Mouse (Mus musculus): Measurements from ENCODE around the gene Kalrn.
A peak's percentile ranks its signal among the peaks of the same experiment; 100 is the strongest.

The Kalrn gene

GRCm38 (mm10) chr16:34302063-34302462 is 271.3 kb downstream of the Kalrn start:
- DNase-seq = no peak

DNA sequence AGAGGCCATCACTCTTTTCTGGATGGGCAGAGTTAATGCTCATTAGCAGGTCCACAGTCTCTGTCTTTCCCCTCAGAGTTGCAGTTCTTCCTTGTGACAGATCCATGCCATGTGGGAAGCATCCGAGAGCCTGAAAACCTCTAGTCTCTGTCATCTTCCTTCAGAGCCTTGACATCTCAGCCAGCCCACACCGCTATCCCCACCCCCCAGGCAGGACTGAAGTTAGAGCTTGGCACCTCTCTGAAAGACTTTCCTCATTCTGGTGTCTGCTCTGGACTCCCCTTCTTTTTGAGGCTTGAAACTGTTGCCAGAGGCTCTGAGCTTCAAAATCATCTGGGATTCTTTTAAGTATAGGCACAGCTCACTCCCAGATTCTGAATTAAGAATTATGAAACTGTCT is 274.1 kb downstream of the Kalrn start:
- no peak for DNase-seq

- DNase-seq = no peak
Observed at GRCm38 (mm10) chr16:34297911-34298682, 275.2 kb downstream of the Kalrn start.

- DNase-seq = peak; percentile 29
Observed at GRCm38 (mm10) chr16:34294568-34294967, 278.8 kb downstream of the Kalrn start.

GRCm38 (mm10) chr16:34293675-34294074 is 279.7 kb downstream of the Kalrn start:
- no peak for DNase-seq

GRCm38 (mm10) chr16:34289583-34289982 is 283.7 kb downstream of the Kalrn start:
- peak; percentile 13 for DNase-seq

DNA sequence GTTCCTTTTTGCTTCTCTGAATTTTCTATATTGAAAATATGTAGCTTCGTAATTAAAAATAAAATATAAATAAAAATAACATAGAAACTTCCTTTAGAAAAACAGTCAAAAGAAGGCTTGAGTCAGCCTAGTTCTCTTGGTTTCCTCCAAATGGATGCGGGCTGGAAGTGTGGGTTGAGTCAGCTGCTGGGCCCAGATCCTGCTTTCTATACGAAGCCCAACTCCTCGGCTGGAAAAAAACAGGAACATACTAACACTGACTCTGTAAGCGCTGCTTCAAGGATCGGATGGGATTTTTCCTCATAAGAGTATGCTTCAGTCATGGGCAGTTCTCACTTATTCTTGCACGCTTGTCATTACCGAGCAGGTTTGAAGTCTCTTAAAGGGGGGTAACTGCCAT is 291.3 kb downstream of the Kalrn start:
- DNase-seq = no peak

DNA sequence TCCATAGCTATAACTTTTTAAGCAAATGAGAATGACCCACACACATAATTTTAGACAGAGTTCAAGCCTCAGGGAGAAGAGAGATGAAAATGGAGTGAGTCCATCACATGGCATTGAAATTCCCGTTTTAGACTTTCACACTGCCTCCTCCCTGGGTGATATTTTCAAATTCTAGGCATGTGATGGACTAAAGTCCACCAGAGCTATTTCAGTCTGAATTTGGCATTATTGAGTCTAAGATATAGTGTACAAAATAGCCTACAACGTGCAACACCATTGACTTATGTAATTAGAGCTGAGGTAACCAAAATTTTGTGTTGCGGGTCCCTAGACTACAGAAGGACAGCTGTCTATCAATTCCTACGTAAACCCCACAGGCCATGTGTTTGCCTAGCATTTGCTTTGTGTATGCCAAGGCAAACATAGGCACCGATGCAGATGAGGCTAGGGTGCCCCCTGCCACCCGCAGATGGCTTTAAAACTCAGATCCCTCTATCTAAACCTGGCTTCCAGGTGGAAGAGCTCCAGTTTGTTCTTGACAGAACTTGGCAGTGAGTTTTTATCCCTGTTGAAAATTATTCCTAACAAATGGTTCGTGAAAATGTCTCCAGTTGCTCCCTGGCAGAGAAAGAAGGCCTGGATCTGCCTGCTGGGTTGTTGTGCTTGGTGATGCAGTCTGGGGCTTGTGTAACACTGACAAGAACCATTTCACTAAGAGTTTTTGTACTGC is 293.5 kb downstream of the Kalrn start:
- DNase-seq = no peak

DNA sequence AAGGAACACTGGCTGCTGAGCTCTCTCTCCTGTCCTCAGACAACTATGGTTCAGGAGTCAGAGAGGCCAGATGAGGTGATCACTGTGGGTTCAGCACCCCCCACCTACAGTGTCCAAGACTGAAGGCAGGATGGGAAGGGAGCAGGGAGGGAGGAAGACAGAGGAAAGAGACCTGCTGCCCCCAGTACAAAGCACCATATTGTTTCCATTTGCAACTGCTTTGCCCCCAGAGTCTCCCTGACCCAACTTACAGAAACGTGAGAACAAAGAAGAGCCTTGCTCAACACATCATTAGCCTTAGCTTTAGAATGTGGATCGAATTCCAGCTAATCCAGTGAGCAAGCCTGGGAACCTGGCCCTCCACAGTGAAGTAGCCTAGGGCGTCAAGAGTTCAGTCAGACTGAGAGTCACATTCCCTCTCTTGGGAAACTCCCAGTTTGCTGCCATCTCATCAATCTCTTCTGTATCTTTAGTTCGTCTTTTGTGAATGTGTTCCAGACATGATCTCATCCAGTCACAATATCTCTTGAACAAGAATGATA is 295.0 kb downstream of the Kalrn start:
- DNase-seq = no peak

DNA sequence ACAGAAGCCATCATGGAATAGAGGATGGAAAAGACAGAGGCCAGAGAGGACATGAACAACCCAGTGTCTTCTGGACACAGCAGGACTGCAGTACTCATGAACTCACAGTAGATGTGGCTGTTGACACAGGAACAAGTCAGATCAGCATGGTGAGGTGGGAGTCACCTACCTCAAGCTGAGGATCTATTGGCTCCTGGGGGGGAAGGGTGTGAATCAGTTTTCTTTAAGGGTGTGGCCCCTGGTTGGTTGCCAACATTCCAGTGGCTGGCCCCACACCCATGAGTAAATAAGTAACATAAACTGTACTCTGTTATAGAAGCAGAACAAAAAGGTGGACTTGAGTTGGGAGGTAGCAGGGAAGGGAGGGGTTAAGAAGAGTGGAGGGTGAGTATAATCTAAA is 298.7 kb downstream of the Kalrn start:
- DNase-seq = no peak

GRCm38 (mm10) chr16:34271476-34271875 is 301.9 kb downstream of the Kalrn start:
- no peak for DNase-seq

DNA sequence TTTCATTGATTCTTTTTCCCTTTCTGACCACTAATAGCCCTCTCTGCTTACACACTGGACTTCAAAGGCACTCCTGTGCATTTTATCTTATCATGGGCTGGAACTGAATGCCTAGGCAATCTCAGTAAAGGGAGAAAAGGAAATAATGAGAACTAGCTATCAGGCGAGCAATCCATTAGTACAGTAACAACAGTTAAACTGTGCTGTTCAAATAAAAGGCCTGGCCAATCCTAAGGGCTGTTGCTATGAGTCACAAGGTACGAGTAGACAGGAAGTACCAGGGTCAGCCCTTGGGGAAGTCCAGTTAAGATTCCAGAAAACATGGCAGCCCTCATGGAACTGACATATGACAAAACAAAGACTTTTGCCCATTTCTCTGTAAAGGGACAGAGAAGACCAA is 302.7 kb downstream of the Kalrn start:
- no peak for DNase-seq

DNA sequence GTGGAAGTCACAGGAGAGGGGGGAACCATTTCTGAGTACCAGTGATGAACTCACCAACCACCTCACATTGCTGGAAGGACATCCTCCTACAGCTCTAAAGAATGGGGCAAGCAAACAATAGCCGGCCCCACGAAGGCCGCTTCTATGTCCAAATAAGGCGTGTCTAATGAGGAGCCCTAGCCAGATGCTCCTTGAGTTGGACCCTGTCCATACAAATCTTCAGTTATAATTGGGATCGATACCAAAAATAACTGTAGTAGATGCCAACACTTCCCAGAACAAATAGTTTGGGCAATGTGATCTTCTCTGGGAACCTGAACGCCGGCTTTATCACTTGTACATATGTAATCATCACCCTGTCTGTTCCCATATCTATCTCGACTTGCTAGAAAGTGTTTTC is 303.7 kb downstream of the Kalrn start:
- DNase-seq = no peak

- DNase-seq = no peak
Observed at GRCm38 (mm10) chr16:34267751-34268150, 305.6 kb downstream of the Kalrn start.

- no peak for DNase-seq
Observed at GRCm38 (mm10) chr16:34264671-34265070, 308.7 kb downstream of the Kalrn start.

- DNase-seq = peak; percentile 29
Observed at GRCm38 (mm10) chr16:34262731-34263460, 310.4 kb downstream of the Kalrn start.

DNA sequence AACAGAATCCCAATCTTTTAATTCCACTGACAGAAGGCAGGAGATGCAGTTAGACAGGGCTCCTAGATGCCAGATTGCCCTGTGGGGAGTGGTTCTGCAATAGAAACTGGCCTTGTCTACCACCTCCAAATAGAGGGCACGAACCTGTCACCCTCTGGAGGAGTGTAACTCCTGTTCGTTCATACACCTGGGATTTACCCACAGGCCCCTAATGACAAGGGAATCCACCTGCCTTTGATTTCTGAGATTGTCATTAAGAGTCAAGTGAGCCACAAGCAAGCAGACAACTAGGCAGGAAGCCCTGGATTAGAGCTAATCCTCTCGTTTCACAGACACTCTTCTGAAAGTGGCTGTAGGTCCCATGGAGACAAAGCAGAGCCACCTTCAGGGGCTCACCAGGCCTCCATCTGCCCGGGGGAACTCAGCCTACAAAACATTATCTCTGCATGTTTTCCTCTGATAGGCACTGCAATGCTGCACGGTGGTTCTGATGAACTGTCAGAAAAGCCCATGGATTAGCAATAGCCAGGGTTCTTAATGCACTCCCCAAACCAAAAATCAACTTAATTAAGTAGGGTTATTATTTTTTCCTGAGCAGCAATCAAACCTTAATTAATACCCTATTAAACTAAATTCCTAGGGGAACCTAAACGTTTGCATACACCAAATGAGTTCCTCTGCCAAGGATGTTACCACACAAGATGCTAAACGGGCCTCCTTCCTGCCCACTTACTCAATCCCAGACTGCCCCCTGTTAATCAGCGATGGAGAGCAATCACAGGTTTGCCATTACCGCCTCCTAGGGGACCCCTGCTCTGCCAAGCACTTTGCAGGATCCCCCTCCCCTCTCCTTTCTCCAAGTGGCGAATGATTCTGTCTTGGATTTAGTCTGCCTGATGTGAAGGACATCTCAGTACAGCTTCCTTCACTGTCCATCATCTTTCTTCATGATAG is 312.1 kb downstream of the Kalrn start:
- DNase-seq = no peak

DNA sequence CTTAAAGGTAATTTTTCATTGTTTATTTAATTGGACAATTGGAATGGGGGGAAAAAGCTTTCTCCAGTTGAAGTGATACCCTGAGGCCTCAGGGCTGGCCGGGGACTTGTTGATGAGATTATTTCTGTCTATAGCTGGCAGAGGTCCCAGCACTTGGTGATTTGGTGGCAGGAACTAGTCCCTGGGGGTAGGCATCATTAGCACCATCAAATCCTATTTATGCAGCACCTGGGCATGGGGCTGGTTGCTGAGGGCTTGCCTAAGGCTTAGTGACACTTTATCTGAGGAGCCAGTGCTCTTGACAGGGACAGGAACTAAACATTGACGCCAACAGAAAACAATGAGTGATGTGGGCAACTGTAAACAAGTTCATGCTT is 318.7 kb downstream of the Kalrn start:
- no peak for DNase-seq

DNA sequence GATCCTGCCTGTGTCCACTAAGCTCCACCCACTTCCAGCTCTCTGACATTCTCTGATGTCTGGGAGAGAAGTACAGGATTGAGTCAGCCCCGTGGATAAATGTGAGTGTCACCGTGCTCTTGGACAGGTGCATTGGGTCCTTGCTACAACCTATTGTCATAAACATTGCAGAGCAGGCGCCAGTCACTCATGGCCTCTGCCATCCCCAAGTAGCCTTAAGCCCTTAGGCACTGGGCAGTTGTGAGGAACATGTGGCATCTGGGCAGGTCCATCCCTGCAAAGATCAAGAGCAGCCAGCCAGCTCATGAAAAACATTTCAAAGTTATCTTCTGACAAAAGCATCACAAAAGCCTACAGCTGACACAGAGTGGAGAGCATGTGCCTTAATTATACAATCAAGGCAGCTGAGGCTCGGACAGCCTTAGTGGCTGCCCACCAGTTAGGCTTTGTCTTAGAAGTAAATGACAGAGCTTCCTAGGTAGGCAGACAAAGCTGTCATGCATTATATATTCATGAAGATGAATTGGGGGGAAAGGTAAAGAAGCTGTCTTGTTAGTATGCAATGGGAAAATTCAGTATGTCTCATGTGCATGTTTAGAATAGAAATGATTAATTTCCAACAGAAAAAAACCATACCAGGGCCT is 319.2 kb downstream of the Kalrn start:
- no peak for DNase-seq

DNA sequence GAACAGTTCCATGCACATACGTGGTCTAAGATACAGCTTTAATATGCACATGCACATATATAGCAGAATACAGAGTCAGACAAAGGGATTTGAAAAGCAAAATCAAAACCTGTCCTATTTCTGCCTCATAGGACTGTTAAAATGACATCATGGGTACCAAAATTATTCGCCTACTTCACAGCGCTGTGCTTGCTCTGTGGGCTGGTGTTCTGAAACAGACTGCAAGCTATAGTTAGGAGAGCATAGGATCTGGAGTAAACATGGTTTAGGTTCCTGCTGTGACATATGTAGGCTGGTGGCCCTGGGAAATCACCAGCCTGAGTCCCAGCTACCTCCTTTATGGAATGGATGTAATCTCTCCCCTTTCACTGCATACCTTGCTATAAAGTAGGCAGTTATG is 320.7 kb downstream of the Kalrn start:
- DNase-seq = no peak

DNA sequence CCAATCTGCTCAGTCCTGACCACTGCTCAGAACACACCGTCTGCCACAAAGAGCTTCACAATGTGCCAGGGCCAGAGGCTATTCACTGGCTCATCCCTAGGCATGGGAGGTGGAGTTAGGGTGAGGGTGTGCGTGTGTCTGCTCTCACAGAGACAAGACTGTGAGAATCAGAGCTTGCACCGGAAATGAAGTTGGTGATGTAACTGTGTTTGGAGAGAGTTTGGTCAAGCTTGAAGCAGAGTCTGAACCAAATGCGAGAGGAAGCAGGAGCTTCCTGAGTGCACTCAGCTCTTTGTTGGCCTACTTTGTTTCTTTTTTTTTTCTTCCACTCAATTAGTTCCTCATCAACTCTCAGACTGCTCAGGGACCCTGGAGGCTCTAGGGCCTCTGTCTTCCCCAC is 325.1 kb downstream of the Kalrn start:
- no peak for DNase-seq
